Mouse (Mus musculus): Measurements from ENCODE around the gene Zc3h10. TPM values are rescaled to one million over a fixed set of nuclear protein-coding genes. Genes with fewer than 3 reads are reported as not detected.

Gene Zc3h10
- polyA plus RNA-seq (2017; shearing (Covaris generic)) = 32.4 TPM

GRCm38 (mm10) chr10:128547361-128548032 lies at the start of gene Zc3h10:
Zc3h10 (minus strand) TSS chr10:128547774.

GRCm38 (mm10) chr10:128589464-128590192 lies 42.1 kb upstream of the Zc3h10 start, which contains the start of gene Erbb3:
Erbb3 (minus strand) TSS chr10:128589652.

GRCm38 (mm10) chr10:128565788-128566531 lies 18.4 kb upstream of the Zc3h10 start, which contains the start of gene Pa2g4:
Pa2g4 (minus strand) TSS chr10:128565987.

GRCm38 (mm10) chr10:128548947-128549681 lies 1.5 kb upstream of the Zc3h10 start, which contains the start of gene Rpl41:
Rpl41 (minus strand) TSS chr10:128549305.

GRCm38 (mm10) chr10:128525671-128526308 lies 21.8 kb downstream of the Zc3h10 start, which contains the start of gene Esyt1:
Esyt1 (minus strand) TSS chr10:128525871.

GRCm38 (mm10) chr10:128498590-128498989 lies 49.0 kb downstream of the Zc3h10 start, which contains the start of gene Myl6b:
Myl6b (minus strand) TSS chr10:128498685.

GRCm38 (mm10) chr10:128493695-128494666 lies 53.6 kb downstream of the Zc3h10 start, which contains the start of gene Myl6:
Myl6 (minus strand) TSS chr10:128494145.

Other genes starting within 250 kb of the Zc3h10 start
- not detected for gene Il23a, start 249.0 kb downstream of the Zc3h10 start, polyA plus RNA-seq (2017; shearing (Covaris generic))
- gene Pan2, start 244.4 kb downstream of the Zc3h10 start, polyA plus RNA-seq (2017; shearing (Covaris generic)) = 48.3 TPM
- gene Cnpy2, start 225.3 kb downstream of the Zc3h10 start, polyA plus RNA-seq (2017; shearing (Covaris generic)) = 18.9 TPM
- 128 TPM for gene Cs, start 210.0 kb downstream of the Zc3h10 start, polyA plus RNA-seq (2017; shearing (Covaris generic))
- gene Coq10a, start 178.8 kb downstream of the Zc3h10 start, polyA plus RNA-seq (2017; shearing (Covaris generic)) = 39.7 TPM
- 4.8 TPM for gene Ankrd52, start 170.7 kb downstream of the Zc3h10 start, polyA plus RNA-seq (2017; shearing (Covaris generic))
- gene Slc39a5, start 146.5 kb downstream of the Zc3h10 start, polyA plus RNA-seq (2017; shearing (Covaris generic)) = not detected
- 47.3 TPM for gene Nabp2, start 136.3 kb downstream of the Zc3h10 start, polyA plus RNA-seq (2017; shearing (Covaris generic))
- 23.1 TPM for gene Rnf41, start 136.1 kb downstream of the Zc3h10 start, polyA plus RNA-seq (2017; shearing (Covaris generic))
- 93.1 TPM for gene Smarcc2, start 88.5 kb downstream of the Zc3h10 start, polyA plus RNA-seq (2017; shearing (Covaris generic))
- gene Myl6, start 53.6 kb downstream of the Zc3h10 start, polyA plus RNA-seq (2017; shearing (Covaris generic)) = 1,093 TPM
- gene Myl6b, start 49.1 kb downstream of the Zc3h10 start, polyA plus RNA-seq (2017; shearing (Covaris generic)) = 3.2 TPM
- gene Esyt1, start 21.9 kb downstream of the Zc3h10 start, polyA plus RNA-seq (2017; shearing (Covaris generic)) = 269 TPM
- 2,874 TPM for gene Rpl41, start 1.5 kb upstream of the Zc3h10 start, polyA plus RNA-seq (2017; shearing (Covaris generic))
- gene Pa2g4, start 18.2 kb upstream of the Zc3h10 start, polyA plus RNA-seq (2017; shearing (Covaris generic)) = 27.6 TPM
- 1.2 TPM for gene Erbb3, start 41.9 kb upstream of the Zc3h10 start, polyA plus RNA-seq (2017; shearing (Covaris generic))
- 770 TPM for gene Rps26, start 79.0 kb upstream of the Zc3h10 start, polyA plus RNA-seq (2017; shearing (Covaris generic))
- gene Ikzf4, start 98.2 kb upstream of the Zc3h10 start, polyA plus RNA-seq (2017; shearing (Covaris generic)) = 7.6 TPM
- 18.4 TPM for gene Suox, start 126.3 kb upstream of the Zc3h10 start, polyA plus RNA-seq (2017; shearing (Covaris generic))
- gene Rab5b, start 148.5 kb upstream of the Zc3h10 start, polyA plus RNA-seq (2017; shearing (Covaris generic)) = 26.5 TPM
- 6.4 TPM for gene Pmel, start 156.4 kb upstream of the Zc3h10 start, polyA plus RNA-seq (2017; shearing (Covaris generic))
- 36.7 TPM for gene Cdk2, start 157.3 kb upstream of the Zc3h10 start, polyA plus RNA-seq (2017; shearing (Covaris generic))
- 1,128 TPM for gene Dgka, start 197.1 kb upstream of the Zc3h10 start, polyA plus RNA-seq (2017; shearing (Covaris generic))
- gene Pym1, start 200.1 kb upstream of the Zc3h10 start, polyA plus RNA-seq (2017; shearing (Covaris generic)) = 31.8 TPM
- gene Mmp19, start 243.1 kb upstream of the Zc3h10 start, polyA plus RNA-seq (2017; shearing (Covaris generic)) = not detected